Mouse (Mus musculus): ENCODE measurements around the gene Ank3.

- TF ChIP-seq CTCF (IDR thresholded peaks at IDR 0.05), result no peak
- TF ChIP-seq EP300 (IDR thresholded peaks at IDR 0.05), result no peak
Observed at GRCm38 (mm10) chr10:70060021-70060688, 661.6 kb downstream of the Ank3 start.

All from lung, postnatal 0 days (tissue).